Mouse (Mus musculus): Measurements from ENCODE around the gene Samd4b.

- TF ChIP-seq CTCF (IDR thresholded peaks at IDR 0.05; ENCODE audit: low read depth) (no peak), EP300 (IDR thresholded peaks at IDR 0.05; ENCODE audit: low read depth) (no peak)
Observed at GRCm38 (mm10) chr7:28383606-28384005, 214.3 kb downstream of the Samd4b start.
